Mouse (Mus musculus): ENCODE data around the gene Fabp3. TPM values are rescaled to one million over a fixed set of nuclear protein-coding genes. Genes with fewer than 3 reads are reported as not detected.

Fabp3 gene
- total RNA-seq (2023): not detected in 4 replicates

DNA sequence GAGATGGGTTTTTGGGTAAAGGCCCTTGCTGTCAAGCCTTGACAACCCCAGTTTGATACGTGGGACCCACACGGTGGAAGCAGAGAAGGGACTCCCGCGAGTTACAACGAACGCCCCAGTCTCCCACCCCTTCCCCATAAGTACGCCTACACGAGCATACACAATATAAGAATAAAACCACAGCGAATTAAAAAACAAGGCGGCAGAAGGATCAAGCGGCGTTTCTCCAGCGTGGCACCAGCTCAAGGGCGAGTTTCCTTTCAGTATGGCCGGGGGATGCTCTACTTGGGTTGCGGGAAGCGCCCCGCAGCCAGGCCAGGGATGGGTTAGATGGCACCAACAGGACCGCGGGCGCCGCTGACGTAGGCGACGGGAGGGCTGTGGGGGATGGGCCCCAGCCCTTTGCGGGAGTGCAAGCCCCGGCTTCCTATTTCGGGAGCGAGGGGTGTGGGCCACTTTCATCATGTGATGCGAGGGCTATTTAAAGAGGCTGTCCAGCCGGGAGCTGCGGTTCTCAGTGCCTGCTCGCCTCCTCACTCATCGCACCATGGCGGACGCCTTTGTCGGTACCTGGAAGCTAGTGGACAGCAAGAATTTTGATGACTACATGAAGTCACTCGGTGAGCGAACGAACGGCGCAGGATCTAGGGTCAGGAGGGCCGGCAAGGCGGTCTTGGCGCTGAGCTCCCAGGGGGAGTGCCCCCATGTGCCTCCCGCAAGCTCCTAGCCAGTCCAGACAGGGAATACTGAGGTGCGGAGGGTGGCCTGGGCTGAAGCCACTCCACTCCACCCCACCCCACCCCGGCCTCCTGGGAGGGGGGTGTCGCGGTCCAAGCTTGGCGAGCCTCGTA lies at the start of gene Fabp3, which contains the start of gene Gm10570:
Gene Fabp3, plus strand, starts transcription at position 365 of the 851 bp plus-strand sequence.
Gene Gm10570, minus strand, starts transcription at position 444 of the 851 bp plus-strand sequence.

DNA sequence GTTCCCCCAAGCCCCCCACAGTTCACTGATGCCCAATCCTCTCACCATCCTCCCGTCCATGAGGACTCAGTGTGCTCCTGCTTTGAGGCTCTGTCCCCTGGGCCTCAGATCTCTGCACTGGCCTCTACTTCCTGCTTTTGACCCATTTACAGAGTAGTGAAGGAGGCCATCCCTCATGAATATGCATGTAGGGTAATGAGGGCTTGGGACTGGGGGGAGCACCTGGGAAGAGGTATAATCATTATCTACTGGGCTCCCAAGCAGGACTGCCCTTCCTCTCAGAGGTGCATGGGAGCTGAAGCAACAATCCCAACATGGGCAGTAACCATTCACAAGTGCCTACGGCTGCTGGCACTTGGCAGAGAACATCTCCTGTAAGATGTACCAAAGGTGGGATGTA lies 29.3 kb upstream of the Fabp3 start, which contains the start of gene Serinc2:
Gene Serinc2, minus strand, starts transcription at position 101 of the 400 bp plus-strand sequence.

DNA sequence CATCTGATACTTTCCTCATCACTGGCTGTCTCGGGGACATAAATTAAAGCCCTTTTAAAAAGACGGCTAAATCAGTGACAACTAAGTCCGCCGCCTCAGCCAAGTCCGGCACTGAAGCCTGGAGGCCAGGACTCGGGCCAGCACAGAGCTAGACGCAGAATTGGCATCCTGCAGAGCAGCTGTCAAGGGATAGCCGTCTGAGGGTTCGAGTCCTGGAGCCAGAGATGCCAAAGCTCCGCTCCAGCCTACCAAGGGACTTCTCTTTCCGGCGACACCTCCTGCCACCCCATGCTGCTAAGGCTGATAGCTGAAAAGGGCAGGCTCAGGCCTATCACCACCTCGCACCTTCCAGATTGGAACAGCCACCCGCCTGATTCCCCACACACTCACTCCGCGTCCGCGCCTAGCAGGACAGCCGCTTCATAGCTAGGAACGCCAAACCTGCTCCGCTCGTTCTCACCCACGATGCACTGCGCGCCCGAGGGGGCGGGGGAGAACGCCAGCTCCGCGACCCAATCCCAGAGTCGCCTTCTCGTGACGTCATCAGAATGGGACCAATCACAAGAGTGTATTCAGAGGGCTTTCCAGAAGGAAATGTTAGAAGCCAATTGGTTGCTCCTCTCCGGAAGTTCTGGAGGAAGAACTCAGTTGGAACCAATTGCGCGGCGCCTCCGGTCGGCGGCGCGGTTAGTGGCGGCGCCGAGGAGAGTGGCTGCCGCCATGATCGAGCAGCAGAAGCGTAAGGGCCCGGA lies 51.3 kb downstream of the Fabp3 start, which contains the start of the genes Zcchc17 and Snrnp40:
Gene Zcchc17, minus strand, starts transcription at position 458 of the 752 bp plus-strand sequence.
Gene Snrnp40, plus strand, starts transcription at position 647 of the 752 bp plus-strand sequence.

Other genes starting within 250 kb of the Fabp3 start
- gene Pef1, start 206.0 kb upstream of the Fabp3 start, total RNA-seq (2023): 27.0 to 31.1 TPM (median 28.4 TPM) in 4 replicates
- gene Hcrtr1, start 169.2 kb upstream of the Fabp3 start, total RNA-seq (2023): not detected in 4 replicates
- not detected in 4 replicates for gene Tinagl1, start 133.5 kb upstream of the Fabp3 start, total RNA-seq (2023)
- gene Gm853, start 86.2 kb upstream of the Fabp3 start, total RNA-seq (2023): not detected in 4 replicates
- not detected in 4 replicates for gene Serinc2, start 29.4 kb upstream of the Fabp3 start, total RNA-seq (2023)
- gene Gm10570, start 79 bp downstream of the Fabp3 start, total RNA-seq (2023): 1.3 TPM in 1 of 4 replicates, not detected in the others
- 22.6 to 30.7 TPM (median 27.7 TPM) in 4 replicates for gene Zcchc17, start 51.3 kb downstream of the Fabp3 start, total RNA-seq (2023)
- gene Snrnp40, start 51.5 kb downstream of the Fabp3 start, total RNA-seq (2023): 59.5 to 66.9 TPM (median 64.7 TPM) in 4 replicates

All from B cell, adult 62 days (primary cell).